Mouse (Mus musculus) spleen, adult 2 months (tissue): ENCODE data around the gene Ly6g6c.

Source experiments
- CTCF ChIP-seq: fragments of 200-500 bp; IDR thresholded peaks from 2 replicates; pipeline ENCODE4 v1.5.1; 2011; ENCODE audit warnings: mild to moderate bottlenecking, inconsistent platforms; ENCODE audit not compliant: insufficient read depth, insufficient read length, insufficient replicate concordance; ENCODE audit errors: extremely low read depth
- POLR2A ChIP-seq: fragments of 200-500 bp; IDR thresholded peaks from 2 replicates; pipeline ENCODE4 v1.6.1; 2011; ENCODE audit warnings: low read depth, low read length, inconsistent platforms

GRCm38 (mm10) chr17:35039121-35039873 lies 25.9 kb upstream of the Ly6g6c start:
- TF ChIP-seq POLR2A, result no peak
- no peak for TF ChIP-seq CTCF
